Mouse (Mus musculus) right cerebral cortex, postnatal 10 days (tissue): ENCODE results near the gene Dnajb2.
A peak's percentile ranks its signal among the peaks of the same experiment; 100 is the strongest.
"Not testable (repeated sequence)": the region's sequence is repeated elsewhere in the genome, so short reads cannot be mapped to it uniquely, and the experiment has no call there.

Experiments
- DNase-seq, 2 experiments: peaks; one replicate each; pipeline ENCODE4 v3.0.0; 2021; ENCODE audit warnings: low spot score in 2 of 2

Dnajb2 gene

GRCm38 (mm10) chr1:75218227-75219001 is 17.8 kb upstream of the Dnajb2 start:
- DNase-seq: peak; percentile 76 to 82

GRCm38 (mm10) chr1:75219078-75219477 is 17.1 kb upstream of the Dnajb2 start:
- peak; percentile 94 for DNase-seq

GRCm38 (mm10) chr1:75219531-75219930 is 16.7 kb upstream of the Dnajb2 start, which contains the start of gene Tuba4a:
TSS of gene Tuba4a (minus strand) at chr1:75219865.
- DNase-seq: peak in 1 of 2 experiments; percentile 59

- DNase-seq: no peak
Observed at GRCm38 (mm10) chr1:75221538-75221937, 14.7 kb upstream of the Dnajb2 start.

GRCm38 (mm10) chr1:75222926-75223325 is 13.3 kb upstream of the Dnajb2 start:
- DNase-seq: no peak

- DNase-seq: no peak
Observed at GRCm38 (mm10) chr1:75223532-75223931, 12.7 kb upstream of the Dnajb2 start.

- no peak for DNase-seq
Observed at GRCm38 (mm10) chr1:75225473-75225872, 10.7 kb upstream of the Dnajb2 start.

GRCm38 (mm10) chr1:75226138-75226537 is 10.1 kb upstream of the Dnajb2 start:
- DNase-seq: no peak

DNA sequence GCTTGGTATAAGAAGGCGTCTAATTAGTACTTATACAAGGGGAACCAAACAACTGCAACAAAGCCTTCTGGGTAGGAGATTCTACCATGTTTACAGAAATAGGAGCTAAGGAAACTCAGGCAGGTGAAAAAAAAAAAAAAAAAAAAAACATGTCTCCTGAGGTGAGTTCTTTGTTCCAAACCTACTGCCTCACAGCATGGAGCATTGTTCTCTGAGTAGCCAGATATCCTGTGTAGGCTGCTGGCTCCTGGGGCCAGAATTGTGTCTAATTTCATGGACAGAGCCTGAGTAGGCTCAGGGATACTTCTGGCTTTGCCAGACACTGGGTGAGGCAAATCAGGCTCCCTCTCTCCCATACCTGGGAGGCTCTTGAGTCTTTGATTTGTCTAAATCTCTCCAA is 8.6 kb upstream of the Dnajb2 start:
- peak in 1 of 2 experiments; percentile 13 for DNase-seq

DNA sequence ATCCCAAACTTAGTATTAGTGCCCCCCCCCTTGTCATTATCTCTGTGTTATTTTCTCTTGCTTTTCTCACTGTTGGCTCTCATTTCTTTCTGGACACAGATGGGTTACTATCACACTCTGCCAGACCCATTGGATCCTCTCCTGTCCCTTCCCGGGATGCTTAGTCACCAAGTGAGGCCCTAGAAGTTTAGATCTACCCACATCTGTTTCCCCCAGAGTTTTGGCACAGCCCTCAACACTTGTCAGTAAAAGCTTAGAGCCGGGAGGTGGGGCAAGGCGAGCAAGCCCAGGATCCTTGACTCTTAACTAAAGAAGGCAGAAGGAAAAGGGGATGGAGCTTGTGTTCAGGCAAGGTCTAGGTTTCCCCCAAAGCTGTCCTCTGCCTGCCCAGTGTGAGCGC is 7.0 kb upstream of the Dnajb2 start:
- DNase-seq: no peak

GRCm38 (mm10) chr1:75230335-75230994 is 5.7 kb upstream of the Dnajb2 start:
- no peak for DNase-seq

GRCm38 (mm10) chr1:75231224-75231623 is 5.0 kb upstream of the Dnajb2 start:
- DNase-seq: no peak

DNA sequence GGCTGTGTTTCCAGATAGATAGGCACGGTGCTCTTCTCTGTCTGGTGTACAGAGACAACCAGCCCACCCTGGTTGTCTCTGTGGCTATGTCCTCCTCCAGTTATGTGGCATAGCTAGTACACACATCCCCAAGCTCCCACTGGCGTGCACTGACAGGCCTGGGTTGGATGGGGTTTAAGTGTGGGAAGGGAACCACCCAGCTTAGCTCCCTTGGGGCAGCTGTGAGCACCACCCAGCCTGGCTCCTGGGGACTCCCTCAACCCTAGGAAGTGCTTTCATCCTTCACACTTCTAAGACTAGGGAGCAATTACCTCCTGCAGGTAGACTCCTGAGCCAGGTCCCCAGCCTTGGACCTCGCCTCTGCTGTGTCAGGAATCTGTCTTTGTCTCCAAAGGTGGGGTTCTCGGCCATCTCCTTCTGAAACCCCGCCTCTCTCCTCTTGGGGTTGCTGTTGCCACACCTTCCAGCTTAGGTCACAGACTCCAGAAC is 4.5 kb upstream of the Dnajb2 start, which contains the start of gene A630095N17Rik:
A630095N17Rik (minus strand) TSS at position 439 of the 489 bp plus-strand sequence.
- no peak for DNase-seq

GRCm38 (mm10) chr1:75232489-75232888 is 3.7 kb upstream of the Dnajb2 start:
- not testable (repeated sequence) for DNase-seq

DNA sequence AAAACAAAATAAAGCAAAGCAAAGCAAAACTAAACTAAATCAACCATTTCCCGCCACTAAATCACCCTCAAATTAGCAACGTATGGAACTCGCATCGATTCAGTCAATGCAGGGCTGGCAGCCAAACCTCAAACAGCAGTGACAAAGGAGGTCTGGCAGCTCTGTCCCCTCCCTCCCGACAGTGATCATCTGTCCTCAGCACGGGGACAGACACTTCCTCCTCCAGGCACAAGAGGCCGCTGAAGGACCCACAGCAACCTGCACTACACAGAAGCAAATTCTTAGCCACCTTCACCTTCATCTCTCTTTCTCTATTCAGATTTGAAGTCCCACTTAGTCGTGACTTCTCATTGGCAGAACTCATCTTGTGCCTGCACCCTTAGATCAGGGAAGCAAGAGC is 1.6 kb upstream of the Dnajb2 start:
- peak; percentile 82 to 89 for DNase-seq

DNA sequence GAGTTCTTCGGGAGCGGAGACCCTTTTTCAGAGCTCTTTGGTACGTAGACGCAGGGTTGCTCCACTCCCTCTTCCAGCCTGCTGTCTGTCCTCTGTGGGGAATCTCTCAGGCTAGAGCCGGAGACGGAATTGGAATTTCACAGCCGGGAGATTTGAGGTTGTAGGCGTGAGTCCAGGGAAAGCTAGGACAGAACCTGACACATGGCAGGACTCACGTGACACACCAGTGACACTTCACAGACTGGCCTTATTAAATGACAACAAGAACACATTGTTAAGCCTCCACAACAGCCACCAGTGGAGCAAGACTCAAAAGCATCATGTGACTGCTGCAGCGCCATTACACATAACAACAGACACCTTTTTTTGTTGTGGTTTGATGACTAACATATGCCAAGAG is 3.4 kb downstream of the Dnajb2 start:
- no peak for DNase-seq

GRCm38 (mm10) chr1:75243411-75243810 is 7.2 kb downstream of the Dnajb2 start:
- DNase-seq: no peak

DNA sequence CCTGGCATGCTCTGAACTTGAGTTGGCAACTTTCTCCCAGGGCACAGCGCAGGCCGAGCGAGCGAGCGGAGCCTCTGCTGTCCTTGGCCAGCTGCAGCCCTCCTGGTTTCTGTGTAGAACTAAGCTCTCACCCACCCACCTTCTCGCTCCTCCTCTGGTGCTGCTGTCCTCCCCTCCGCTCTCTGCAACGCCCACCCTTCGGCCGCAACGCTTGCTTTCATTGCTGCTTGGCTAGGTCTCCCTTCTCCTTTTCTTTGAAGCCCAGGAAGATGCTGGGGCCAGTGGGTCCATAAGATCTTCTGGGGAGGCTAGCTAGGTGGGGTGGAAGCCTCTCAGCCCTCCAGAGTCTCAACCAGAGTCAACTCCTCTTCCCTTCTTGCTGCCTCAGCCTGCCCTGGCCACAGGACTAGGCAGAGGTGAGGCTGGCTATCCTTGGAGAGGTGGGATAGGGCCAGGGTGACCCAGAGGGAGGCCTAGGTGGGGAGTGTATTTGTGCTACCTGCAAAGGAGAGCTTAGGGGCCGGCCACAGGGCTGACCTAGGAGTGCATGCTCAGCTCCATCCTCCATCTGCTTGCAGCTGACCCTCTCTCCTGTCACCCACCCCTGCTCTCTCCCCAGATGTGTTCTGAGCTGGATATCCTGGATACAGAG is 8.1 kb downstream of the Dnajb2 start:
- DNase-seq: no peak

GRCm38 (mm10) chr1:75244836-75245235 is 8.6 kb downstream of the Dnajb2 start:
- DNase-seq: peak; percentile 73 to 76

- peak in 1 of 2 experiments; percentile 38 for DNase-seq
Observed at GRCm38 (mm10) chr1:75247071-75247930, 11.1 kb downstream of the Dnajb2 start.

DNA sequence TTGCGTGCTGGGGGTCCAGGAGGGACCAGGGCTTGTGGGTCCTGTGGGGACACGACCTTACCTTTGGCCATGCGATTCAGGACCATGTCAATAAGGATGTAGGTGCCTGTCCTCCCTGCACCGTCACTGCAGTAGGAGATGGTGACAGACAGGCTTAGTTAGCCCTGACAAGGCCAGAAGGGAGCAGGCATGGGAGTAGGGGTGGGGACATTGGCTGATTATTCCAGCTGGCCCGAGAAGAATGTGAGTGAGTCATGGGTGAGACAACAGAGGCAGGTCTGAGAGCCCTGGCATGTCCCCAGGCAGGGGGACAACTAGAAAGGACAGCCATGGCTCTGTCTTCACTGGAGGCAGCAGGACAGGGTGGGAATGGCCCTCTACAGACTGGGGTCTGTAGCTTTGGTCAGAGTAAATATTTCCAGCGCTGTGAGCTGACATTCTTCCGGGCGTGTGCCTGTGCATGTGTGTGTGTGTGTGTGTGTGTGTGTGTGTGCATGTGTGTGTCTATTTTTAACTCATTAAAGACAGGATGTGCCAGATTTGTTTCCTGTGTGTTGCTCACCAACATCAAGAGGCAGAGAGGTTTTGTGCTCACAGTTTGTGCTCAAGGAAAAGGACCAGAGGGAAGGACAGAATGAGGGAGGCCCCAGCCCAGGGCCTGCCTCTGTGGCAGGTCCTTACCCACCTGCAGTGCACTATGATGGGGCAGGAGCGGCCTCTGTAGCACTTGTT is 12.0 kb downstream of the Dnajb2 start:
- peak in 1 of 2 experiments; percentile 52 for DNase-seq
